Mouse (Mus musculus): ENCODE data around the gene Fxyd3. TPM values are rescaled to one million over a fixed set of nuclear protein-coding genes. Genes with fewer than 3 reads are reported as not detected.

Gene Fxyd3
- total and polyA plus RNA-seq, 3 experiments, result 1.6 to 5.5 (median 2.5) TPM

GRCm38 (mm10) chr7:31050487-31050886 is 26.0 kb downstream of the Fxyd3 start:
- H3K27me3 ChIP-seq (ENCODE audit: control insufficient read depth, insufficient read depth, low read length), result no peaks in the 10 kb centered on the region; the same call in 1 of the 2 replicates
- H3K4me1 ChIP-seq (ENCODE audit: control insufficient read depth, insufficient read depth, low read length), result peaks cover 3% of the 10 kb centered on the region
- DNase-seq, result no peak
- no peaks in the 10 kb centered on the region for H3K36me3 ChIP-seq (ENCODE audit: control insufficient read depth, insufficient read depth, low read length)
- H3K4me3 ChIP-seq, result no peak overlapping the region
- intact Hi-C loops (cut with DNase I), result loop anchor here (5.0 kb wide), 1 partner anchor 78 kb away; the partner anchor contains the start of genes Fam187b and Lsr
- TF ChIP-seq CTCF (IDR thresholded peaks at IDR 0.05), result no peak
- TF ChIP-seq EP300 (IDR thresholded peaks at IDR 0.05; ENCODE audit: insufficient read depth, low read depth, low read length), result no peak
- no peak overlapping the region for H3K9ac ChIP-seq (ENCODE audit: low read depth, low read length)
- WGBS, result 31% methylated on average over 6 of the region's 6 CpGs
- no peaks in the 10 kb centered on the region for H3K79me2 ChIP-seq (replicated peaks; ENCODE audit: control insufficient read depth, insufficient read depth, low read length)
- no peak overlapping the region for H3K27ac ChIP-seq

GRCm38 (mm10) chr7:31049846-31050281 is 26.6 kb downstream of the Fxyd3 start:
- Histone ChIP-seq H3K9ac (ENCODE audit: low read depth, low read length) (no peak overlapping the region), H3K27ac (no peak overlapping the region), H3K4me3 (no peak overlapping the region), H3K4me1 (ENCODE audit: control insufficient read depth, insufficient read depth, low read length) (peaks cover 3% of the 10 kb centered on the region), H3K36me3 (ENCODE audit: control insufficient read depth, insufficient read depth, low read length) (no peaks in the 10 kb centered on the region), H3K79me2 (replicated peaks; ENCODE audit: control insufficient read depth, insufficient read depth, low read length) (no peaks in the 10 kb centered on the region), H3K27me3 (ENCODE audit: control insufficient read depth, insufficient read depth, low read length) (no peaks in the 10 kb centered on the region; the same call in 1 of the 2 replicates)
- TF ChIP-seq POLR2A (IDR thresholded peaks at IDR 0.05; ENCODE audit: insufficient read depth, low read depth, low read length), result no peak
- no peak for TF ChIP-seq CTCF (IDR thresholded peaks at IDR 0.05)
- no peak for TF ChIP-seq EP300 (IDR thresholded peaks at IDR 0.05; ENCODE audit: insufficient read depth, low read depth, low read length)
- 26% methylated on average over 11 of the region's 15 CpGs for WGBS
- DNase-seq, result no peak
- intact Hi-C loops (cut with DNase I), result loop anchor here (5.0 kb wide), 1 partner anchor 78 kb away; the partner anchor contains the start of genes Fam187b and Lsr

- Histone ChIP-seq H3K36me3 (ENCODE audit: control insufficient read depth, insufficient read depth, low read length) (no peaks in the 10 kb centered on the region), H3K27me3 (ENCODE audit: control insufficient read depth, insufficient read depth, low read length) (no peaks in the 10 kb centered on the region; the same call in 1 of the 2 replicates), H3K4me1 (ENCODE audit: control insufficient read depth, insufficient read depth, low read length) (peaks cover 3% of the 10 kb centered on the region), H3K4me3 (no peak overlapping the region), H3K9ac (ENCODE audit: low read depth, low read length) (no peak overlapping the region), H3K27ac (no peak overlapping the region), H3K79me2 (replicated peaks; ENCODE audit: control insufficient read depth, insufficient read depth, low read length) (no peaks in the 10 kb centered on the region)
- WGBS, result 31% methylated on average over 5 of the region's 5 CpGs
- peak in 1 of 2 experiments; percentile 16 for DNase-seq
- TF ChIP-seq EP300 (IDR thresholded peaks at IDR 0.05; ENCODE audit: insufficient read depth, low read depth, low read length) (no peak), POLR2A (IDR thresholded peaks at IDR 0.05; ENCODE audit: insufficient read depth, low read depth, low read length) (no peak), CTCF (IDR thresholded peaks at IDR 0.05) (peak; percentile 13; the same call in 1 of the 2 replicates)
- intact Hi-C loops (cut with DNase I), result no loop called here
Measured at GRCm38 (mm10) chr7:31049135-31049845, 27.2 kb downstream of the Fxyd3 start.

GRCm38 (mm10) chr7:31042431-31042910 is 34.0 kb downstream of the Fxyd3 start, which contains the start of gene Fxyd5:
Fxyd5 (minus strand) TSS chr7:31042481.
- TF ChIP-seq EP300 (IDR thresholded peaks at IDR 0.05; ENCODE audit: insufficient read depth, low read depth, low read length), result no peak
- no peak for TF ChIP-seq POLR2A (IDR thresholded peaks at IDR 0.05; ENCODE audit: insufficient read depth, low read depth, low read length)
- no peak for TF ChIP-seq CTCF (IDR thresholded peaks at IDR 0.05)
- H3K4me3 ChIP-seq, result peak within 1 kb of the TSS; percentile 67
- H3K27ac ChIP-seq, result peak within 1 kb of the TSS; percentile 82
- peak within 1 kb of the TSS; percentile 54 for H3K9ac ChIP-seq (ENCODE audit: low read depth, low read length)
- H3K36me3 ChIP-seq (ENCODE audit: control insufficient read depth, insufficient read depth, low read length), result no peaks in the 10 kb centered on the region
- no peaks in the 10 kb centered on the region for H3K27me3 ChIP-seq (ENCODE audit: control insufficient read depth, insufficient read depth, low read length)
- 56% methylated on average over 10 of the region's 10 CpGs for WGBS
- H3K4me1 ChIP-seq (ENCODE audit: control insufficient read depth, insufficient read depth, low read length), result peaks cover 2% of the 10 kb centered on the region
- DNase-seq, result no peak
- no peaks in the 10 kb centered on the region for H3K79me2 ChIP-seq (replicated peaks; ENCODE audit: control insufficient read depth, insufficient read depth, low read length)
- intact Hi-C loops (cut with DNase I), result loop anchor here (5.0 kb wide), 1 partner anchor 85 kb away; the partner anchor contains the start of gene Usf2

GRCm38 (mm10) chr7:31041662-31042315 is 34.7 kb downstream of the Fxyd3 start:
- peak overlapping the region; percentile 54 for H3K9ac ChIP-seq (ENCODE audit: low read depth, low read length)
- DNase-seq, result peak; percentile 84 to 88
- no peaks in the 10 kb centered on the region for H3K79me2 ChIP-seq (replicated peaks; ENCODE audit: control insufficient read depth, insufficient read depth, low read length)
- WGBS, result 4% methylated on average over 28 of the region's 28 CpGs
- peaks cover 2% of the 10 kb centered on the region for H3K4me1 ChIP-seq (ENCODE audit: control insufficient read depth, insufficient read depth, low read length)
- H3K4me3 ChIP-seq, result peak overlapping the region; percentile 67
- no peaks in the 10 kb centered on the region for H3K36me3 ChIP-seq (ENCODE audit: control insufficient read depth, insufficient read depth, low read length)
- intact Hi-C loops (cut with DNase I), result loop anchor here (5.0 kb wide), 1 partner anchor 84 kb away; the partner anchor contains the start of gene Usf2
- H3K27ac ChIP-seq, result peak overlapping the region; percentile 82
- H3K27me3 ChIP-seq (ENCODE audit: control insufficient read depth, insufficient read depth, low read length), result no peaks in the 10 kb centered on the region
- peak; percentile 68 for TF ChIP-seq POLR2A (IDR thresholded peaks at IDR 0.05; ENCODE audit: insufficient read depth, low read depth, low read length)
- no peak for TF ChIP-seq CTCF (IDR thresholded peaks at IDR 0.05)

Data from heart, adult 2 months (tissue).